Mouse (Mus musculus) MEL (cell line): ENCODE measurements around the gene Ddx46. TPM values are rescaled to one million over a fixed set of nuclear protein-coding genes. Genes with fewer than 3 reads are reported as not detected.

ENCODE experiments used
- DNase-seq: peaks from one replicate; pipeline ENCODE4 v3.0.0; 2011; ENCODE audit warnings: low read depth, low spot score
- H3K27ac ChIP-seq: 2 replicates; pipeline ENCODE4 v1.5.1; 2012; ENCODE audit warnings: low read depth, mild to moderate bottlenecking, control low read depth, low read length, moderate library complexity; ENCODE audit not compliant: control insufficient read depth
- H3K27me3 ChIP-seq, 2 experiments: fragments of 150-350 bp in 1 of 2; sonication (generic) in 1 of 2; 2 replicates each; pipeline ENCODE4 v1.6.1; 2012; ENCODE audit warnings: low read length in 2 of 2, mild to moderate bottlenecking in 2 of 2, improper control_type of control experiment in 1 of 2, moderate library complexity in 1 of 2; ENCODE audit not compliant: insufficient read depth in 2 of 2, control insufficient read depth in 1 of 2
- H3K36me3 ChIP-seq, 2 experiments: 2 replicates each; pipeline ENCODE4 v1.6.1; 2012 to 2014; ENCODE audit warnings: low read length in 2 of 2, improper control_type of control experiment in 1 of 2, inconsistent platforms in 1 of 2, mild to moderate bottlenecking in 1 of 2; ENCODE audit not compliant: insufficient read depth in 2 of 2, control insufficient read depth in 1 of 2
- H3K4me1 ChIP-seq, 2 experiments: fragments of 150-350 bp in 1 of 2; sonication (generic) in 1 of 2; 2 replicates each; pipeline ENCODE4 v1.6.1; 2012; ENCODE audit warnings: low read length in 2 of 2, improper control_type of control experiment in 1 of 2, mild to moderate bottlenecking in 1 of 2; ENCODE audit not compliant: insufficient read depth in 2 of 2, control insufficient read depth in 1 of 2
- H3K4me3 ChIP-seq, 2 experiments: fragments of 150-350 bp in 1 of 2; sonication (generic) in 1 of 2; 2 replicates each; pipeline ENCODE4 v1.5.1; 2012; ENCODE audit warnings: low read depth in 2 of 2, low read length in 2 of 2, mild to moderate bottlenecking in 2 of 2, moderate library complexity in 2 of 2, control low read depth in 1 of 2, improper control_type of control experiment in 1 of 2; ENCODE audit not compliant: control insufficient read depth in 1 of 2, insufficient read depth in 1 of 2
- H3K79me2 ChIP-seq: 2 replicates; pipeline ENCODE4 v1.6.1; 2012; ENCODE audit warnings: mild to moderate bottlenecking, low read length, moderate library complexity; ENCODE audit not compliant: control insufficient read depth, poor library complexity, insufficient read depth
- H3K9ac ChIP-seq: 2 replicates; pipeline ENCODE4 v1.6.1; 2012; ENCODE audit warnings: low read depth, mild to moderate bottlenecking, control low read depth, low read length, moderate library complexity; ENCODE audit not compliant: control insufficient read depth, poor library complexity, severe bottlenecking
- H3K9me3 ChIP-seq: fragments of 150-350 bp; sonication (generic); replicated peaks from 2 replicates; pipeline ENCODE4 v1.6.1; 2012; ENCODE audit warnings: mild to moderate bottlenecking, low read length, improper control_type of control experiment, moderate library complexity; ENCODE audit not compliant: insufficient read depth
- ETS1 ChIP-seq: IDR thresholded peaks from 2 replicates; pipeline ENCODE4 v1.6.1; 2012; ENCODE audit warnings: low read depth, mild to moderate bottlenecking, inconsistent platforms, low read length, improper control_type of control experiment, moderate library complexity
- GATA1 ChIP-seq: IDR thresholded peaks from 2 replicates; pipeline ENCODE4 v1.6.1; 2011; ENCODE audit warnings: low read depth, low read length, improper control_type of control experiment
- JUND ChIP-seq: IDR thresholded peaks from 2 replicates; pipeline ENCODE4 v1.6.1; 2011; ENCODE audit warnings: low read depth, mild to moderate bottlenecking, improper control_type of control experiment, low read length
- KAT2A ChIP-seq: conservative IDR thresholded peaks from 2 replicates; pipeline ENCODE4 v1.6.1; 2012; ENCODE audit warnings: low read depth, low read length, improper control_type of control experiment, inconsistent platforms
- MAFK ChIP-seq: IDR thresholded peaks from 2 replicates; pipeline ENCODE4 v1.6.1; 2011; ENCODE audit warnings: low read depth, mild to moderate bottlenecking, low read length, improper control_type of control experiment, borderline replicate concordance
- MAZ ChIP-seq: IDR thresholded peaks from 2 replicates; pipeline ENCODE4 v1.6.1; 2012; ENCODE audit warnings: low read depth, mild to moderate bottlenecking, inconsistent platforms, low read length, improper control_type of control experiment
- MYB ChIP-seq: IDR thresholded peaks from 2 replicates; pipeline ENCODE4 v1.6.1; 2011; ENCODE audit warnings: mild to moderate bottlenecking, low read depth, low read length, improper control_type of control experiment
- MYC ChIP-seq: IDR thresholded peaks from 2 replicates; pipeline ENCODE4 v1.6.1; 2011; ENCODE audit warnings: low read depth, mild to moderate bottlenecking, low read length, improper control_type of control experiment, moderate library complexity
- NELFE ChIP-seq: IDR thresholded peaks from 2 replicates; pipeline ENCODE4 v1.6.1; 2011; ENCODE audit warnings: low read depth, low read length, improper control_type of control experiment
- NRF1 ChIP-seq: IDR thresholded peaks from 2 replicates; pipeline ENCODE4 v1.6.1; 2014; ENCODE audit warnings: low read depth, mild to moderate bottlenecking, inconsistent platforms, low read length, improper control_type of control experiment, moderate library complexity; ENCODE audit not compliant: poor library complexity, insufficient read depth, severe bottlenecking
- POLR2AphosphoS5 ChIP-seq: IDR thresholded peaks from 2 replicates; pipeline ENCODE4 v1.6.1; 2012; ENCODE audit warnings: low read depth, borderline replicate concordance, mild to moderate bottlenecking, inconsistent platforms, low read length, moderate library complexity, mixed read lengths
- SIN3A ChIP-seq: IDR thresholded peaks from 2 replicates; pipeline ENCODE4 v1.6.1; 2012; ENCODE audit warnings: low read length, improper control_type of control experiment, inconsistent platforms
- TCF12 ChIP-seq: IDR thresholded peaks from 2 replicates; pipeline ENCODE4 v1.6.1; 2014; ENCODE audit warnings: low read depth, mild to moderate bottlenecking, inconsistent platforms, low read length, improper control_type of control experiment, moderate library complexity
- ZNF384 ChIP-seq: IDR thresholded peaks from 2 replicates; pipeline ENCODE4 v1.6.1; 2012; ENCODE audit warnings: low read depth, mild to moderate bottlenecking, inconsistent platforms, low read length, improper control_type of control experiment
- polyA plus RNA-seq, 2 experiments: library from polyadenylated mRNA; stranded (reverse) in 1 of 2; unstranded in 1 of 2; fragments of >175 nt in 1 of 2; fragments of >200 nt in 1 of 2; gene quantifications; 2 replicates each; pipeline versions ENCODE4 v1.2.1 to v1.2.4; 2012; ENCODE audit warnings: low replicate concordance in 2 of 2, low read depth in 1 of 2; ENCODE audit not compliant: insufficient read length in 2 of 2, insufficient read depth in 1 of 2, missing spikeins in 1 of 2
- total RNA-seq: library from RNA; depleted of rRNA; stranded (reverse); fragments of 300-350 nt; gene quantifications from 2 replicates; pipeline ENCODE4 v1.2.3, GENCODE M21; 2012

Ddx46 gene
- total and polyA plus RNA-seq, 3 experiments = 58.3 to 122 (median 89.5) TPM

DNA sequence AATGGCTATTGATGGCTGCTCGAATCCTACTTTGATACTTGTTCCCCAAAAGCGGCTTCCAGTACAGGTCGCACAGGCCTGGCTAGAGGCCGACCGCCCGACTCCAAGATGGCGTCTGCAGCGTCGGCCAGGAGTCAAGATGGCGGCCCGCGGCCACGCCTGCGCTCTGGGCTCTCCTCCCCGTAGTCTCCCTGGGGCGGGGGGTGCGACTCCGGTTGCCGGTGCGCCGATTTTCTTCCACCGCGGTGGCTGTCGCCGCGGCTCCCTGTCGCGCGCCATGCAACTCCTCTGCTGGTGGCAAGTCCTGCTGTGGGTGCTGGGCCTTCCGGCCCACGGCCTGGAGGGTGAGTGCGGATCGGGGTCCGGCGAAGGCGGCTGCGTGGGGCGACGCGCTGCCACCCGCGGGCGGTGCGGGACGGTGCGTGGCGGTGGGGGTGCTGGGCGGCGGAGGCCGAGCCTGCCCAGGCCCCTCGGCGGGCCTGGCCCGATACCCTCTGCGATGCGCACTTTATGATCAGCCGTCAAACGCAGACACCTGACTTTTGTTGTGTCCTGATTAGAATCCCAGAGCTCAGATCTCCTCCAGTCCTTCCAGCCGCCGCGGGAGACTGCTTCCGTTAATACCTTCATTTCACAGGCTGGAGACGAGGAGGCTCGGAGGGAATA, 79.8 kb downstream of the Ddx46 start, which contains the start of gene Txndc15 (continued):
- TF ChIP-seq MAZ = peak; percentile 60; the same call in 1 of the 2 replicates
- no peak for TF ChIP-seq MAFK
- TF ChIP-seq KAT2A = no peak; the same call in 1 of the 2 replicates
- no peak for TF ChIP-seq POLR2AphosphoS5
- no peak for TF ChIP-seq MYB
- peak; percentile 89 for TF ChIP-seq NRF1
- TF ChIP-seq ZNF384 = no peak
- no peak for TF ChIP-seq ETS1
- TF ChIP-seq SIN3A = peak; percentile 61; the same call in 1 of the 2 replicates
- no peak for TF ChIP-seq GATA1

DNA sequence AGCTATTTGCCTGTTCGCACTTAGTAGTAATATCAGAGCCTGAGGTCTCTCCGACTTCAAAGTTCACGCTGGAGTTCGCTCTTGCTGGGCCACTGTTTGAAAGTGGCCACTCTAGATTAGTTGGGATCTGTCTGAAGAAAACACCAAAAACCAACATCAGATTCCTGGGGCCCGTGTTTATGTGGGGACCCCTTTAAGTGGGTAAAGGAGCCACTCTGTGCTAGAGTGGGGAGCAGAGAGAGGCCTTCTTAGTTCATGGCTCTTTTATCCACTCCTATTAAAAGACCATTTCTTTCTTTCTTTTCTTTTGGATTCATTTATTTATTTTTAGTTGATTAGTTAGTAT, 80.3 kb downstream of the Ddx46 start:
- Histone ChIP-seq H3K9me3 (no peaks in the 10 kb centered on the region), H3K27me3 (no peaks in the 10 kb centered on the region), H3K36me3 (peaks cover 0 to 8% of the 10 kb centered on the region in 2 experiments; a peak in 2 of 4 replicates), H3K79me2 (peaks cover 9% of the 10 kb centered on the region), H3K27ac (peak overlapping the region; percentile 66), H3K4me3 (peak overlapping the region; percentile 75 to 90), H3K9ac (peak overlapping the region; percentile 97)
- DNase-seq = no peak
- TF ChIP-seq NELFE = no peak
- peak; percentile 24; the same call in 1 of the 2 replicates for TF ChIP-seq TCF12
- TF ChIP-seq, all 39 proteins: peak for 1
- H3K4me1 ChIP-seq = peaks cover 0 to 13% of the 10 kb centered on the region in 2 experiments; a peak in 1 of 4 replicates

GRCm38 (mm10) chr13:55715908-55716510, 81.2 kb downstream of the Ddx46 start:
- H3K9me3 ChIP-seq = no peaks in the 10 kb centered on the region
- peak overlapping the region; percentile 97 for H3K9ac ChIP-seq
- peaks cover 0 to 8% of the 10 kb centered on the region in 2 experiments; a peak in 2 of 4 replicates for H3K36me3 ChIP-seq
- no peak overlapping the region for H3K4me3 ChIP-seq
- H3K27ac ChIP-seq = no peak overlapping the region
- peaks cover 0 to 13% of the 10 kb centered on the region in 2 experiments; a peak in 1 of 4 replicates for H3K4me1 ChIP-seq
- DNase-seq = no peak
- peaks cover 9% of the 10 kb centered on the region for H3K79me2 ChIP-seq
- TF ChIP-seq MYC (no peak), JUND (no peak), ZNF384 (peak; percentile 62)
- H3K27me3 ChIP-seq = no peaks in the 10 kb centered on the region
